Comparison of ENCODE assay signal across 23 mouse cellular contexts in genomic region chr2:28365756-28366155, GRCm38 (mm10).
"Had no signal": no experiment of that assay in that cellular context is flagged by ENCODE, and none has a peak within 500 bp of the region (broad histone marks: within the 10 kb centered on the region; RNA-seq: fewer than 3 reads in every experiment).

No protein-coding gene starts in this region.

- DNase-seq: gastrocnemius, postnatal 14 days; gastrocnemius, postnatal 36 days; heart, adult 18-20 months; heart, postnatal 14 days; heart, postnatal 36 days; kidney, adult 11 months; kidney, adult 2 months; kidney, adult 9 months; kidney, postnatal 14 days; kidney, postnatal 36 days; layer of hippocampus, adult 9-11 months; layer of hippocampus, postnatal 36 days; left cerebral cortex, postnatal 4 days had no signal

- H3K36me3 ChIP-seq: heart, embryonic 13.5 days; heart, embryonic 15.5 days; hindbrain, embryonic 13.5 days; hindbrain, embryonic 15.5 days; kidney, embryonic 15.5 days; limb, embryonic 13.5 days; limb, embryonic 15.5 days; liver, embryonic 12.5 days had no signal

- H3K27me3 ChIP-seq: hindbrain, embryonic 13.5 days; hindbrain, embryonic 15.5 days; kidney, embryonic 15.5 days; limb, embryonic 13.5 days; limb, embryonic 15.5 days had no signal

- H3K27ac ChIP-seq: heart, embryonic 13.5 days; heart, embryonic 15.5 days; hindbrain, embryonic 13.5 days; hindbrain, embryonic 15.5 days; hindbrain, postnatal 0 days; kidney, embryonic 15.5 days; kidney, postnatal 0 days; limb, embryonic 13.5 days; limb, embryonic 15.5 days; liver, embryonic 12.5 days had no signal

- H3K9me3 ChIP-seq: heart, embryonic 13.5 days; heart, embryonic 15.5 days; hindbrain, embryonic 13.5 days; hindbrain, embryonic 15.5 days; kidney, embryonic 15.5 days; limb, embryonic 13.5 days; limb, embryonic 15.5 days; liver, embryonic 12.5 days had no signal

- H3K4me3 ChIP-seq: heart, embryonic 13.5 days; heart, embryonic 15.5 days; hindbrain, embryonic 13.5 days; hindbrain, embryonic 15.5 days; kidney, embryonic 15.5 days; limb, embryonic 13.5 days; limb, embryonic 15.5 days; liver, embryonic 12.5 days had no signal
